Mouse (Mus musculus) frontal cortex, adult (tissue): ENCODE measurements at regions not wholly inside any gene's neighbourhood (a gene's known extent, or its start where the extent isn't known, plus 50 kb on each side); places are given as distances from the start of the nearest gene placed in this dataset.

Source experiments
- ATAC-seq: cut with Nextera tagmentation; 2 replicates; pipeline ENCODE4 v1.9.2; 2017; ENCODE audit warnings: mild to moderate bottlenecking, moderate library complexity, mixed read lengths; ENCODE audit not compliant: low TSS enrichment

DNA sequence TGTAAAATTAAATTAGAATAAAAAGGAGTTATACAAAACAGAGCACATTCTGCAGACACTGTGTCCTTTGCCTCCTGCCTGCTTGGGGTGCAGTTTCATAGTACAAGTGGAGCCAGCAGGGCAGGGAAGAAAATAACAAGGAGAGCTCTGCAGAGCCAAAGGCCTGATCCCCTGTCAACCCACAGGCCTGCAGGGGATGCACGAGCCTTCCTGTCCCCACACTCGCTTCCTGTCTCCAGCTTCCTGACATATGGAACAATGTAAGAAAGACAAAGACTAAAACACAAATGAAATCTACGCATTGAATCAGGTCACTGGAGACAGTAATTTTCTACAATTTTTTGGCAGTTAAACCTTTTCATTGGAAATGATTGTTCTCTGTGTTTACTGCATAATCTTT lies 861.8 kb downstream of the Efnb2 start:
- ATAC-seq, result no peak

DNA sequence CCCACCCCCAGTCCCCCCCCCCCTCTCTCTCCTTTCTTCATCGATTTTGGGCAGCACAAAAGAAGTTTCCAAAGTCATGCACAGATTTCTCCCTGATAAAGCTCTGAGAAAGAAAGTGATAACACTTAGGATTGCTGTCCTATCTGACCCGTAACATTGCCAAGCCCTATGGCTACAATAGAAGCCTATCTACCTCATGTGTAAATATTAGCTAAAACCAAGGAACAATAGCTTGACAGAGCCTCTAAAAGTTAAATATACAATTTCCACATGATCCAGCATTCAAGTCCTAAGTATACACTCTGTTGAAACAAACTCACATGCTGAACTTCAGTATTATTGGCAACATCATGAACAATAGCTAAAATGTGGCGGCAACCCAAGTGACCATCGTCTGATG lies 864.9 kb downstream of the Efnb2 start:
- no peak for ATAC-seq

DNA sequence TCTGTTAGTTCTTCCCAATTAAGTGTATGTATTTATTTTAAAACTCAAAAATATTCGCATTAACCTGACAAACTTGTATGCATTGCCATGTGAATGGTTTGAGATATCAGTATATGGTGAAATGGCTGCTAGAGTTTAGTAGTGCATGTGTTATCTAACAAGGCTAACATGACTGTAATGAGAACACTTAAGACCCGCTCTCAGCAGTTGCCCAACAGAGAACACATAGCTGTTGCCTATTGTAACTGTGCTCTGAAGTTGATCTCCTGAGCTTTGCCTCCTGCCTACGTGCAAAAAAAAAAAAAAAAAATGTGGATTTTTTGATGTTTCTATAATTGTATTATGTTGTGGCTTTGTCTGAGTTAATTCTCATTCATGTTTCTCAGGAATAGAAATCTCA lies 897.2 kb downstream of the Efnb2 start:
- ATAC-seq, result no peak

DNA sequence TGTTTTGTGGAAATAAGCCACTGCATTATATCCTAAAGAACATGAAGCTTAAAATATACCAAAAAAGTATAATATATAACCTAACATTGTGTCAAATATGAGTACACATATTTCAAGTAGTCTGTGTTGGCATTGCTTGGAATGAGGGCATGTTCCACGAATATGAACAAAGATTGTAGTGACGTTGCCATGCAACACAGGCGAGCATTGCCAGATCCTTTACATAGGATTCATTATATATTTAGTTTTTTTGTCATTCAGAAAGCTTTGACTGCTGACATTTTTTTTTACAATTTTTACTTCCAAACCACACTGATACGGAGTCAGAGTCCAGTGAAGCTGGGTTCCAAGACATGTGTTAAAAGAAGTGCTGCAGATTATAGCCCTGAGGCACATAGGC lies 900.1 kb downstream of the Efnb2 start:
- no peak for ATAC-seq

GRCm38 (mm10) chr8:7732726-7733125 lies 928.3 kb downstream of the Efnb2 start:
- no peak for ATAC-seq

DNA sequence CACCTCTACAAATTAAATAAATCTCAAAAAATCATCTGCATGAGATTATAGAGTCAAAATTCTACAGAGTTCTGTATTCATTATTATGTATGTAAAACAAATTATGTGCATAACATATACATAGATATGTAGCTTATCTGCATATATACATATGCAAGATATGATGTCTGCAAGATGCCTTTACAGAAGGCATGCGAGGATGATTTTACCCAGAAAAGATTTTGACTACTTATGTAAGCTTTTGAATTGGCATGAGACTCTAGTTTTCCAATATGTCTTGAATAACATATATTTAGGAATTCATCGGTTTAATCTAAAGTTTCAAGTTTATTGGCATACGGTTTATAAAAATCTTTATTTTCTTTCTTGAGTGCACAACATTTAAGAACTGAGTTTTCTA lies 939.2 kb downstream of the Efnb2 start:
- peak; percentile 74 for ATAC-seq

- ATAC-seq, result peak; percentile 93
These were observed 941.9 kb downstream of the Efnb2 start for GRCm38 (mm10) chr8:7718898-7719696.

GRCm38 (mm10) chr8:7710764-7711163 lies 950.3 kb downstream of the Efnb2 start:
- no peak for ATAC-seq

GRCm38 (mm10) chr8:7709406-7709805 lies 951.6 kb downstream of the Efnb2 start:
- no peak for ATAC-seq

GRCm38 (mm10) chr8:7691355-7691996 lies 969.6 kb downstream of the Efnb2 start:
- ATAC-seq, result no peak

- ATAC-seq, result no peak
These were observed 1007.2 kb downstream of the Efnb2 start for GRCm38 (mm10) chr8:7653804-7654203.
